In genomic region chr1:89804981-89805380, GRCm38 (mm10) we compare ENCODE assay signal across 17 mouse cellular contexts.
DNase-seq lines count a peak whose midpoint lies in the region; ATAC-seq and TF ChIP-seq lines count a peak whose summit lies in the region.
"Had no signal": no experiment of that assay in that cellular context is flagged by ENCODE, and none has a peak within 500 bp of the region (broad histone marks: within the 10 kb centered on the region; RNA-seq: fewer than 3 reads in every experiment).

No protein-coding gene starts in this region.

- H3K27me3 ChIP-seq in intestine, embryonic 16.5 days (replicated peaks; ENCODE audit: control insufficient read depth, insufficient read depth, low read length), result no peaks in the 10 kb centered on the region
- no peaks in the 10 kb centered on the region for H3K27me3 ChIP-seq in thymus, adult 2 months (ENCODE audit: control insufficient read depth, insufficient read depth, low read length)
- H3K27me3 ChIP-seq: heart, embryonic 13.5 days; neural tube, embryonic 13.5 days had no signal

- no peak overlapping the region for H3K4me2 ChIP-seq in intestine, embryonic 16.5 days (ENCODE audit: low read depth, low read length)
- H3K4me2 ChIP-seq: heart, embryonic 13.5 days; neural tube, embryonic 13.5 days had no signal

- DNase-seq in frontal cortex, postnatal 36 days (ENCODE audit: low spot score in 2 of 2), result peak; percentile 38 to 47
- no peak for DNase-seq in frontal cortex, postnatal 10 days (ENCODE audit: low spot score in 2 of 2)
- peak; percentile 33 to 66 for DNase-seq in right cerebral cortex, adult 2 months (ENCODE audit: low spot score in 2 of 2)
- no peak for DNase-seq in right cerebral cortex, postnatal 4 days
- no peak for DNase-seq in retina, embryonic 14.5 days (ENCODE audit: low spot score)
- no peak for DNase-seq in thymus, adult 2 months
- DNase-seq in adrenal gland, adult 18-20 months (ENCODE audit: low spot score in 2 of 2), result no peak
- DNase-seq: adrenal gland, adult 2 months; cerebellum, postnatal 10 days; kidney, postnatal 4 days; lung, adult 18-20 months; lung, postnatal 36 days; thymus, postnatal 4 days had no signal

- no peaks in the 10 kb centered on the region for H3K36me3 ChIP-seq in intestine, embryonic 16.5 days (ENCODE audit: control insufficient read depth, insufficient read depth, low read length)
- H3K36me3 ChIP-seq in thymus, adult 2 months (ENCODE audit: control insufficient read depth, insufficient read depth, low read length), result no peaks in the 10 kb centered on the region

- no peaks in the 10 kb centered on the region for H3K9me3 ChIP-seq in intestine, embryonic 16.5 days (ENCODE audit: control insufficient read depth, low read length)
- H3K9me3 ChIP-seq: heart, embryonic 13.5 days; midbrain, embryonic 10.5 days; neural tube, embryonic 13.5 days had no signal

- TF ChIP-seq CTCF in thymus, adult 2 months (IDR thresholded peaks at IDR 0.05; ENCODE audit: borderline replicate concordance, control insufficient read depth, extremely low read depth, insufficient read depth, low read length, poor library complexity), result no peak

- H3K4me3 ChIP-seq in intestine, embryonic 16.5 days (ENCODE audit: low read length), result no peak overlapping the region
- H3K4me3 ChIP-seq in thymus, adult 2 months (ENCODE audit: control insufficient read depth, insufficient read depth, low read length), result no peak overlapping the region
- H3K4me3 ChIP-seq: heart, embryonic 13.5 days; midbrain, embryonic 10.5 days; neural tube, embryonic 13.5 days had no signal

- H3K4me1 ChIP-seq in intestine, embryonic 16.5 days (ENCODE audit: control insufficient read depth, insufficient read depth, low read length), result peaks cover 3% of the 10 kb centered on the region; the same call in 1 of the 2 replicates
- no peaks in the 10 kb centered on the region for H3K4me1 ChIP-seq in thymus, adult 2 months (replicated peaks; ENCODE audit: control insufficient read depth, insufficient read depth, low read length)
- H3K4me1 ChIP-seq: heart, embryonic 13.5 days; midbrain, embryonic 10.5 days had no signal

- TF ChIP-seq POLR2A in thymus, adult 2 months (IDR thresholded peaks at IDR 0.05; ENCODE audit: control insufficient read depth, extremely low read depth, insufficient read depth, low read length, poor library complexity), result no peak

- WGBS in intestine, embryonic 16.5 days, result 80% methylated on average over 7 of the region's 7 CpGs
- 92% methylated on average over 7 of the region's 7 CpGs for WGBS in thymus, adult 2 months

- ATAC-seq in intestine, embryonic 16.5 days, result peak; percentile 84

- H3K9ac ChIP-seq in intestine, embryonic 16.5 days (ENCODE audit: low read depth, low read length), result no peak overlapping the region
- H3K9ac ChIP-seq: heart, embryonic 13.5 days; neural tube, embryonic 13.5 days had no signal

- H3K27ac ChIP-seq in intestine, embryonic 16.5 days (ENCODE audit: low read length), result no peak overlapping the region
- H3K27ac ChIP-seq in thymus, adult 2 months (ENCODE audit: control insufficient read depth, insufficient read depth, low read length), result no peak overlapping the region
- H3K27ac ChIP-seq: heart, embryonic 13.5 days; midbrain, embryonic 10.5 days; neural tube, embryonic 13.5 days had no signal

Comparison
In these comparisons a context has a peak if more than half of its experiments do, and no peak if none do; other contexts are left out.
1. DNase-seq: peak in frontal cortex, postnatal 36 days (2 of 2) and right cerebral cortex, adult 2 months (2 of 2); none in frontal cortex, postnatal 10 days (0 of 2), right cerebral cortex, postnatal 4 days (single experiment), retina, embryonic 14.5 days (single experiment), thymus, adult 2 months (single experiment) and adrenal gland, adult 18-20 months (0 of 2).